Mouse (Mus musculus): ENCODE measurements at regions not wholly inside any gene's neighbourhood (a gene's known extent, or its start where the extent isn't known, plus 50 kb on each side); places are given as distances from the start of the nearest gene placed in this dataset.

GRCm38 (mm10) chr2:106318695-106319266, 315.4 kb upstream of the Dnajc24 start:
- in situ Hi-C loops (cut with MboI; ENCODE audit: low pct_unique_long_range_greater_than_20kb in 1 of 2, low sequenced_read_pairs in 2 of 2, unreplicated experiment in 1 of 2), result no loop called here

GRCm38 (mm10) chr2:106346781-106347180, 343.4 kb upstream of the Dnajc24 start:
- in situ Hi-C loops (cut with MboI; ENCODE audit: low pct_unique_long_range_greater_than_20kb in 1 of 2, low sequenced_read_pairs in 2 of 2, unreplicated experiment in 1 of 2), result no loop called here

- in situ Hi-C loops (cut with MboI; ENCODE audit: low pct_unique_long_range_greater_than_20kb in 1 of 2, low sequenced_read_pairs in 2 of 2, unreplicated experiment in 1 of 2), result no loop called here
Observed at GRCm38 (mm10) chr2:106347249-106347648, 343.9 kb upstream of the Dnajc24 start.

- in situ Hi-C loops (cut with MboI; ENCODE audit: low pct_unique_long_range_greater_than_20kb in 1 of 2, low sequenced_read_pairs in 2 of 2, unreplicated experiment in 1 of 2), result loop anchor here (5.0 to 10.0 kb wide), 2 partner anchors 599 to 602 kb away; no protein-coding TSS in a partner anchor
Observed at GRCm38 (mm10) chr2:106355565-106355964, 337.5 kb upstream of the Mpped2 start.

- in situ Hi-C loops (cut with MboI; ENCODE audit: low pct_unique_long_range_greater_than_20kb in 1 of 2, low sequenced_read_pairs in 2 of 2, unreplicated experiment in 1 of 2), result loop anchor here (5.0 to 10.0 kb wide), 2 partner anchors 599 to 601 kb away; no protein-coding TSS in a partner anchor
Observed at GRCm38 (mm10) chr2:106355984-106356547, 337.0 kb upstream of the Mpped2 start.

- in situ Hi-C loops (cut with MboI; ENCODE audit: low pct_unique_long_range_greater_than_20kb in 1 of 2, low sequenced_read_pairs in 2 of 2, unreplicated experiment in 1 of 2), result no loop called here
Observed at GRCm38 (mm10) chr2:106368641-106369040, 324.4 kb upstream of the Mpped2 start.

GRCm38 (mm10) chr2:106383415-106384285, 309.4 kb upstream of the Mpped2 start:
- in situ Hi-C loops (cut with MboI; ENCODE audit: low pct_unique_long_range_greater_than_20kb in 1 of 2, low sequenced_read_pairs in 2 of 2, unreplicated experiment in 1 of 2), result no loop called here

GRCm38 (mm10) chr2:106384286-106384595, 308.8 kb upstream of the Mpped2 start:
- in situ Hi-C loops (cut with MboI; ENCODE audit: low pct_unique_long_range_greater_than_20kb in 1 of 2, low sequenced_read_pairs in 2 of 2, unreplicated experiment in 1 of 2), result no loop called here

- in situ Hi-C loops (cut with MboI; ENCODE audit: low pct_unique_long_range_greater_than_20kb in 1 of 2, low sequenced_read_pairs in 2 of 2, unreplicated experiment in 1 of 2), result no loop called here
Observed at GRCm38 (mm10) chr2:106384842-106385241, 308.2 kb upstream of the Mpped2 start.

GRCm38 (mm10) chr2:106412158-106412557, 280.9 kb upstream of the Mpped2 start:
- in situ Hi-C loops (cut with MboI; ENCODE audit: low pct_unique_long_range_greater_than_20kb in 1 of 2, low sequenced_read_pairs in 2 of 2, unreplicated experiment in 1 of 2), result no loop called here

GRCm38 (mm10) chr2:106415474-106416019, 277.5 kb upstream of the Mpped2 start:
- in situ Hi-C loops (cut with MboI; ENCODE audit: low pct_unique_long_range_greater_than_20kb in 1 of 2, low sequenced_read_pairs in 2 of 2, unreplicated experiment in 1 of 2), result no loop called here

GRCm38 (mm10) chr2:106418181-106418580, 274.9 kb upstream of the Mpped2 start:
- in situ Hi-C loops (cut with MboI; ENCODE audit: low pct_unique_long_range_greater_than_20kb in 1 of 2, low sequenced_read_pairs in 2 of 2, unreplicated experiment in 1 of 2), result no loop called here

GRCm38 (mm10) chr2:106424974-106425373, 268.1 kb upstream of the Mpped2 start:
- in situ Hi-C loops (cut with MboI; ENCODE audit: low pct_unique_long_range_greater_than_20kb in 1 of 2, low sequenced_read_pairs in 2 of 2, unreplicated experiment in 1 of 2), result no loop called here

GRCm38 (mm10) chr2:106425451-106425881, 267.6 kb upstream of the Mpped2 start:
- in situ Hi-C loops (cut with MboI; ENCODE audit: low pct_unique_long_range_greater_than_20kb in 1 of 2, low sequenced_read_pairs in 2 of 2, unreplicated experiment in 1 of 2), result no loop called here

- in situ Hi-C loops (cut with MboI; ENCODE audit: low pct_unique_long_range_greater_than_20kb in 1 of 2, low sequenced_read_pairs in 2 of 2, unreplicated experiment in 1 of 2), result no loop called here
Observed at GRCm38 (mm10) chr2:106426010-106426409, 267.1 kb upstream of the Mpped2 start.

GRCm38 (mm10) chr2:106427237-106427636, 265.8 kb upstream of the Mpped2 start:
- in situ Hi-C loops (cut with MboI; ENCODE audit: low pct_unique_long_range_greater_than_20kb in 1 of 2, low sequenced_read_pairs in 2 of 2, unreplicated experiment in 1 of 2), result no loop called here

- in situ Hi-C loops (cut with MboI; ENCODE audit: low pct_unique_long_range_greater_than_20kb in 1 of 2, low sequenced_read_pairs in 2 of 2, unreplicated experiment in 1 of 2), result no loop called here
Observed at GRCm38 (mm10) chr2:106428909-106429308, 264.2 kb upstream of the Mpped2 start.

GRCm38 (mm10) chr2:106431141-106431540, 261.9 kb upstream of the Mpped2 start:
- in situ Hi-C loops (cut with MboI; ENCODE audit: low pct_unique_long_range_greater_than_20kb in 1 of 2, low sequenced_read_pairs in 2 of 2, unreplicated experiment in 1 of 2), result loop anchor here (5.0 to 10.0 kb wide), 2 partner anchors 524 to 526 kb away; no protein-coding TSS in a partner anchor

- in situ Hi-C loops (cut with MboI; ENCODE audit: low pct_unique_long_range_greater_than_20kb in 1 of 2, low sequenced_read_pairs in 2 of 2, unreplicated experiment in 1 of 2), result loop anchor here (5.0 to 10.0 kb wide), 2 partner anchors 523 to 526 kb away; no protein-coding TSS in a partner anchor
Observed at GRCm38 (mm10) chr2:106431637-106432199, 261.4 kb upstream of the Mpped2 start.

All from mouse embryonic stem cell (cell line).